Mouse (Mus musculus): Measurements from ENCODE around the gene Pnmal2. TPM values are rescaled to one million over a fixed set of nuclear protein-coding genes. Genes with fewer than 3 reads are reported as not detected.

Pnmal2 gene
- polyA plus RNA-seq, 1 experiment, result not detected

DNA sequence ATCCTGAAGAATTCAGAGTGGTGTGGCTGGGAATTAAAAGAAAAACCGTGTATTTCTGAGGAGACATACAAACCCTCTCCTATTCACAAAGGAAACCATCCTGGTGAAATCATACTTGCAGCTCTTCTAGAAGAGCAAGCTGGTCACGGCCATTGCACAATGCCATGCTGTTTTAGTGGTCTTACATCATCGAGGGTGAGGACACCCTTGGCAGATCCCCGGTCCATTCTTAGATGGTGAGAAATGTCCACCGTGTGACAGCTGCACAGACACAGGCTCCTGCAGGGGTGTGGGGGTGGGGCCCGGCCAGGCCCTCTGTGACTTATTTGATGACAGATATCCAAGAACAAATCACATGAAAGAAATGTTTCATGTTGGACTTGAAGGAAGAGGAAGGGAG lies 29.5 kb downstream of the Pnmal2 start:
- Histone ChIP-seq H3K4me1 (ENCODE audit: control insufficient read depth, insufficient read depth, low read length) (peaks cover 5% of the 10 kb centered on the region; the same call in 1 of the 2 replicates), H3K4me3 (ENCODE audit: insufficient read depth, low read length) (no peak overlapping the region), H3K27ac (ENCODE audit: insufficient read depth, low read depth, low read length) (no peak overlapping the region)
- no peak for TF ChIP-seq POLR2A (IDR thresholded peaks at IDR 0.05; ENCODE audit: borderline replicate concordance, low read depth, low read length)
- no peak for TF ChIP-seq CTCF (IDR thresholded peaks at IDR 0.05; ENCODE audit: low read depth, low read length)

DNA sequence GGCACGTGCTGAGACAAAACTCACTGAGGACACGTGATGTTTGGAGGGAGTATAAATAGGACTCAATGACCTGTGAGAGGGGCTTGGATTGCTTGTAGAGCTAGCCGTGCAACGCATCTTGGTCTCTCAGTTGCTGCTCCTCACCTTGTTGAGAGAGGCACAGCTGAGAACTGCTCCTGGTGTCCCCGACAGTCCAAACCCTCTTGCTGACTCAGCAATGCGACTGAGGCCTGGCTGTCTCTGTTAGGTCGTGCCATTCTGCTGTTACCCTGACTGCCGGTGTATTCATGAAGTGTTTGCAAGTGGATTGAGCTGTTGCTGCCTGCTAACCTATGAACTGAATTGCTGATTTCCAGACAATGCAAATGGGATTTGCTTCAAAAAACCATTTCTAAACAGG lies 31.8 kb downstream of the Pnmal2 start:
- H3K4me3 ChIP-seq (ENCODE audit: insufficient read depth, low read length), result no peak overlapping the region
- H3K4me1 ChIP-seq (ENCODE audit: control insufficient read depth, insufficient read depth, low read length), result peaks cover 10% of the 10 kb centered on the region; the same call in 1 of the 2 replicates
- TF ChIP-seq POLR2A (IDR thresholded peaks at IDR 0.05; ENCODE audit: borderline replicate concordance, low read depth, low read length), result no peak
- no peak for TF ChIP-seq CTCF (IDR thresholded peaks at IDR 0.05; ENCODE audit: low read depth, low read length)
- H3K27ac ChIP-seq (ENCODE audit: insufficient read depth, low read depth, low read length), result no peak overlapping the region

DNA sequence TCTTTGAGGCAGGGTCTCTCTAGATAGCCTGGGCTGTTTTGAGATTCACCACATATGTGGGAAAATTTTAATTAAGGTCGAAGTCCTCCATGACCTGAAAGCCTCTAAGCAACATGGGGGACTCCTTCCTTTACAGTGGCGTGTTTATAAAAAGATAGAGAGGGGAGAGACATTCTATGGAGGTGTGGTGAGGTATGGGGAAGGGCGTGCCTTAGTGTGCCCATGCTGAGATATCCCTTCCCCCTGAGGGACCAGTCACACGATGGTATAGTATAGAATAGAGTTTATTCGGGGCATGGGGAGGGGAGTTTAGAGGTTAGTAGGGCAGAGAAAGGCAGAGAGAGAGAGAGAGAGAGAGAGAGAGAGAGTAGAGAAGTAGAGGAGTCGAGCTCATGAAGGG lies 33.7 kb downstream of the Pnmal2 start:
- Histone ChIP-seq H3K4me3 (ENCODE audit: insufficient read depth, low read length) (no peak overlapping the region), H3K27ac (ENCODE audit: insufficient read depth, low read depth, low read length) (no peak overlapping the region), H3K4me1 (ENCODE audit: control insufficient read depth, insufficient read depth, low read length) (peaks cover 8% of the 10 kb centered on the region; the same call in 1 of the 2 replicates)
- TF ChIP-seq POLR2A (IDR thresholded peaks at IDR 0.05; ENCODE audit: borderline replicate concordance, low read depth, low read length), result no peak
- TF ChIP-seq CTCF (IDR thresholded peaks at IDR 0.05; ENCODE audit: low read depth, low read length), result no peak

DNA sequence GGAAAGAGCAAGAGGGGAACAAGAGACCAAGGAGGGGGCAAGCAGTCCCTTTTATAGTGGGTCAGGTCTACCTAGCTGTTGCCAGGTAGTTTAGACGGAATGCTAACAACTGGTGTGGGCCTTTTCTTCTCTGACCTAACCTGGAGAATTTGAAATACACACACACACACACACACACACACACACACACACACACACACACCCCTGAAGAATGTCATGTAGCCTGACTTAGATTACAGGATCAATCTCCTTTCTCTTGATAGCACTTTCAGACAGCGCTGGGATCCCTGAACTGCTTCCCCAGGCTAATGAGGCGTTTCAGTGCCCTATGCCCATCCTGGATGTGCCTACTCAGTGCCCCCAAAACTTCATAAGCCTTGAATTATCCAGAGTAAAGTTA lies 34.1 kb downstream of the Pnmal2 start:
- no peak overlapping the region for H3K27ac ChIP-seq (ENCODE audit: insufficient read depth, low read depth, low read length)
- TF ChIP-seq POLR2A (IDR thresholded peaks at IDR 0.05; ENCODE audit: borderline replicate concordance, low read depth, low read length) (no peak), CTCF (IDR thresholded peaks at IDR 0.05; ENCODE audit: low read depth, low read length) (no peak)
- peaks cover 5% of the 10 kb centered on the region; the same call in 1 of the 2 replicates for H3K4me1 ChIP-seq (ENCODE audit: control insufficient read depth, insufficient read depth, low read length)
- H3K4me3 ChIP-seq (ENCODE audit: insufficient read depth, low read length), result no peak overlapping the region

DNA sequence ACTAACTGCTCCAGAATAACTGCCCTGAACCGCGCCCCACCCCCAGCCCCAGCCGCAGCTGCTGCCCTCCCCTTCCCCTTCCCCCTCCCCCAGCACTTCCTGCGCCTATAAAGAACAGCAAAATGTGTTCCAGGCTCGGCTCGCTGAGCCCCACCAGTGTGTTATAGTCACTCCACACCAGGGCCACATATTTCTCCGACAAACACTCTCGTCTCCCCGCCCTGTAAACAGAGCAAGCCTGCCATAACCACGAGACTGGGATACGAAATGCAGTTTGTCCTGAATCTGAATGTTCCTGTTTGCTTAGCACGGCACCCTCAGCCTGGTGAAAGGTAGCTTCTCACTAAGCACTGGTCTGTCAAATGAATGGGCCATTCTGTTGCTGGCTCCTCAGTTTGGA lies 35.9 kb downstream of the Pnmal2 start:
- Histone ChIP-seq H3K27ac (ENCODE audit: insufficient read depth, low read depth, low read length) (no peak overlapping the region), H3K4me3 (ENCODE audit: insufficient read depth, low read length) (peak overlapping the region; percentile 34), H3K4me1 (ENCODE audit: control insufficient read depth, insufficient read depth, low read length) (peaks cover 5% of the 10 kb centered on the region; the same call in 1 of the 2 replicates)

DNA sequence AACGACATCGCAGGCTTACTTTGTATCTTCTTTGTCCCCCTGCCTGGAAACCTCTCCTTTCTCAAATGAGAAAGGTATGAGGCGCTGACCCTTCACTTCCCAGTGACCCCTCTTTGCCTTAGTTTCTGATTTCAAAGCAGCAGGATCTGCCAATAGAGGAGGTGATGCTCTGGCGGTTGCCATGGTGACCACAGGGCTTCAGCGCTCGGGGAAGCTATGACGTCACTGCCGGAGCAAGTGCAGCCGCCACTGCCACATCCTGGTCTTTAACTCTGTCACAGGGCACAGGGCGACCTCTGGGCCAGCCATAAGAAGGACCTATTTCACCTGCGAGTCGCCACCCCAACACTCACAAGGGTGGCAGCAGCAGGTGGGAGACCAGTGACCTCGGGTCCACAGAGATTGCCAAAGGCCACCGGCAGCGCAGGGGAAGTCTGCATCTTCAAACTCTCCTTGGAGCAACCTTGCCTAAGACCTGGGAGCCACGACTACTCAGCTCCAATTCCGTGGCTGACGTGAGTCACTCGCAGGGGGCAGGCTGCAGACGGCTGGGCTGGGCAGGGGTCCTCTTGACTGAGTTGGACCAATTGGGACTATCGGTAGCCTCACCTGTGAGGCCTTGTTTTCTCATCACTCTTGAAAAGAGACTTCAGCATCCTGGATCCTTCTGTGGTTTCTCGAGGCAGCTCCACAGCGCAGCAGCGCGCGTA lies 38.5 kb downstream of the Pnmal2 start, which contains the start of gene Gm42372:
Gene Gm42372, plus strand, starts transcription at position 228 of the 710 bp plus-strand sequence.
- no peak within 1 kb of the TSS for H3K4me3 ChIP-seq (ENCODE audit: insufficient read depth, low read length)
- TF ChIP-seq POLR2A (IDR thresholded peaks at IDR 0.05; ENCODE audit: borderline replicate concordance, low read depth, low read length) (no peak), CTCF (IDR thresholded peaks at IDR 0.05; ENCODE audit: low read depth, low read length) (no peak)
- H3K4me1 ChIP-seq (ENCODE audit: control insufficient read depth, insufficient read depth, low read length), result peaks cover 5% of the 10 kb centered on the region; the same call in 1 of the 2 replicates
- no peak within 1 kb of the TSS for H3K27ac ChIP-seq (ENCODE audit: insufficient read depth, low read depth, low read length)

More for the DNA sequence above, 35.9 kb downstream of the Pnmal2 start:
- TF ChIP-seq POLR2A (IDR thresholded peaks at IDR 0.05; ENCODE audit: borderline replicate concordance, low read depth, low read length) (no peak), CTCF (IDR thresholded peaks at IDR 0.05; ENCODE audit: low read depth, low read length) (no peak)

DNA sequence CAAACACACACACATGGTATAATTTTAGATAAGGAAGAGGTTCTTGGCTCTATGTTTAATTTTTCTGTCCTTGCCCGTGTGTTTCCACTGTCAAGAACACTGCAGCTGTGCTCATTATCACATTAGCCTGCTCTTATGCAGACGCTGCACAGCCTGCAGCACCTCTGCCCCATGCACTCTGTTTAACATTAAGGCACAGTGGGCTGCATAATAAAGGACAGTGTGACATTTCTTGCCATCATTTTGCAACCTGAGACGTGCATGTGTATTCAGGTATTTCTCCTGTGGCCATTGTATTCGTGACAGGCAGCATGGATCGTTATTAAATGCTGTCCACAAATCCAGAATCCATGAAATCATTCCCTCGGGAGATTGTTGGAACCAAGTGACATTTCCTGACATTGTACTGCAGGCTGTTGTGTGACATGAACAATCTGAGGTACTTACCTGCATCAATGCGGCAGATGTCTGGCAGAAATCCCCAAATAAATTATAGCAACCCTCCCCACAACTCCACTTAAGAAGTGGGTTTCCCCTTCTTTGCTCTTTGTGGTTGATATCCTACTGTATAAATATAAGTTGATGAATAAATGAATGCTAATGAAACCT lies 43.2 kb downstream of the Pnmal2 start:
- TF ChIP-seq CTCF (IDR thresholded peaks at IDR 0.05; ENCODE audit: low read depth, low read length) (no peak), POLR2A (IDR thresholded peaks at IDR 0.05; ENCODE audit: borderline replicate concordance, low read depth, low read length) (no peak)
- H3K4me1 ChIP-seq (ENCODE audit: control insufficient read depth, insufficient read depth, low read length), result no peaks in the 10 kb centered on the region
- H3K4me3 ChIP-seq (ENCODE audit: insufficient read depth, low read length), result no peak overlapping the region
- H3K27ac ChIP-seq (ENCODE audit: insufficient read depth, low read depth, low read length), result no peak overlapping the region

DNA sequence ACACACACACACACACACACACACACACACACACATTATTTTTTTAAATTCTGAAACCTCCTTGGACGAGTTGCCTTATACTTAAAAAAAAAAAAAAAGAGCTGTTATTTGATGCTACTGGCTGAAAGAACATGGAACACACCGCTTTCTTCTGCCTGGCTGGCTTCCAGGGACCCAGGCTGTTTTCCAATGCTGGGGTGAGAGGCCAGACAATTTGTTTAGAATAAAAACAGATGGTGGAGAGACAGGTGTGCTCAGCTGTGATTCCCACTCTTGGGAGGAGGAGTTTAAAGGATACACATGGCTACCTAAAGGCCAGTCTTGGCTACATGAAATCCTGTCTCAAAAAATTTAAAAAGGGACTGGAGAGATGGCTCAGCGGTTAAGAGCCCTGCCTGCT lies 43.9 kb downstream of the Pnmal2 start:
- Histone ChIP-seq H3K4me1 (ENCODE audit: control insufficient read depth, insufficient read depth, low read length) (no peaks in the 10 kb centered on the region), H3K27ac (ENCODE audit: insufficient read depth, low read depth, low read length) (no peak overlapping the region), H3K4me3 (ENCODE audit: insufficient read depth, low read length) (no peak overlapping the region)
- TF ChIP-seq POLR2A (IDR thresholded peaks at IDR 0.05; ENCODE audit: borderline replicate concordance, low read depth, low read length) (no peak), CTCF (IDR thresholded peaks at IDR 0.05; ENCODE audit: low read depth, low read length) (no peak)

DNA sequence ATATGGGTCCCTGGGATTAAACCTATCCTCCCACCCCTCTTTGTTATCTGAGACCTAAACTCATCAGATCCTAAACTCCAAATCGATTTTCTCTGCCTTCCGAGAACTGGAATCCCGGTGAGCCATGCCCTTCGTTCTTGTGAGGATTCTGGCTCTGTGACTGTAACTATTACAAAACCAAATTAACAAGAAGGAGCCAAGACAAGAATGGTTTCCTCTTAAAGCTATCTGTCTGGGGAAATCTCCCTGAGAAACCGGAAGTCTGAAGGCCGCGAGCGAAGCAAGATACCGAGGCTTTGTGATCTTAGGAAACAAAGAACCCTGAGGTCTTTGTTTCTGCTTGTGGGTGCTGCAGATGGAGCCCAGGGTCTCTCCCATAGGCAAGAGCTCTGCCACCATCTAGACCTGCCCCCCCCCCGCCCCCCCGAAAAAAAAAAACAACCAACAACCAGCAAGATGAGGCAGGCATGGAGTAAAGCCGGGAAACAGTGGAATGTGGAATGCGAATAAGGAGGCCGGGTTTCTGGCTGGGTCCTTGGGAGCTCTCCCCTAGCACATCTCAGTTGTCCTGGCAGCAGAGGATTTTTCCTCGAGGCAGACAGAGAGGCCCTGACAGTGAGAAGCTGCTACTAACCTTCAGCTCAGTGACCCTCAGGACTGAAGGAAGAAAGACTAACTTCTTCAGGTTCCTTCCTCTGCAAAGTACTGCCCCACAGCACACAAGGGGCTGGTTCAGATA lies 45.7 kb downstream of the Pnmal2 start:
- H3K27ac ChIP-seq (ENCODE audit: insufficient read depth, low read depth, low read length), result no peak overlapping the region
- TF ChIP-seq POLR2A (IDR thresholded peaks at IDR 0.05; ENCODE audit: borderline replicate concordance, low read depth, low read length) (no peak), CTCF (IDR thresholded peaks at IDR 0.05; ENCODE audit: low read depth, low read length) (no peak)
- no peak overlapping the region for H3K4me3 ChIP-seq (ENCODE audit: insufficient read depth, low read length)
- no peaks in the 10 kb centered on the region for H3K4me1 ChIP-seq (ENCODE audit: control insufficient read depth, insufficient read depth, low read length)
